Mouse (Mus musculus): Measurements from ENCODE around the gene Ms4a18.
"Not testable (repeated sequence)": the region's sequence is repeated elsewhere in the genome, so short reads cannot be mapped to it uniquely, and the experiment has no call there.

Gene Ms4a18

GRCm38 (mm10) chr19:11017891-11018290 is at the start of gene Ms4a18:
Gene Ms4a18 (minus strand): TSS chr19:11018031.
- no peak for DNase-seq (ENCODE audit: low spot score)

GRCm38 (mm10) chr19:11065202-11065875 is 47.5 kb upstream of the Ms4a18 start:
- DNase-seq (ENCODE audit: low spot score) = no peak

DNA sequence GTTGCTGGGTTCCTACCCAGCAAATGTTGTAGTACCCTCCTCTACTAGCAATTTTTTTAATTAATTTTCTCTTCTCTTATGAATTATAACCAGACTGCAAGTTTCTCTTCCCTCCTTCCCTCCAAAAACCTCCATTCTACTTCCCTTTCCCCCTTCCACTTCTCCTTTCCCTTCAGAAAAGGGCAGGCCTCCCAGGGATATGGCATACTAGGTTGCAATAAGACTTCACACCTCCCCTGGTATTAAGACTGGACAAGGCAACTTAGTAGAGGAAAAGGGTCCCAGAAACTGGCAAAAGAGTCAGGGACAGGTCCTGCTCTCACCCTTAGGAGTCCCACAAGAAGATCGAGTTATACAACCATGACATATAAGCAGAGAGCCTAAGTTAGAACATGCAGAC is 43.1 kb upstream of the Ms4a18 start:
- DNase-seq (ENCODE audit: low spot score) = no peak

- DNase-seq (ENCODE audit: low spot score) = no peak
Measured at GRCm38 (mm10) chr19:11059967-11060366, 42.1 kb upstream of the Ms4a18 start.

DNA sequence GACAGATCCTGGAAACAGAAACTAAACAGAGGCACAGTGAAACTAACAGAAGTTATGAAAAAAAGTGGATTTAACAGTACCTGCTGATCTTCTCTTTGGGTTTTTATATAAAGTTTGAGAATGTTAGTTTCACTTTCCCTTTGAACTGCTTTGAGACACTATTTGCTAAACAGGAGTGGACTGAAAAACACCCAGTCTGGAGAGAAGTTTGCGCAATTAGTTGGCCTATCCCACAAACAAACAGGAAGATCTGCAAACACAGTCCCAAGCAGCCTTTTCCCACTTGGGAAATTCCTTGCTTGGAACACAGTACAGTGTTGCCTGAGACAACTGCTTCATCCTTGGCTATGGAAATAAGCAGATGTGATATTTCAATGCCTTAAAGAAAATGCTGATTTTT is 37.9 kb upstream of the Ms4a18 start:
- not testable (repeated sequence) for DNase-seq (ENCODE audit: low spot score)

GRCm38 (mm10) chr19:11053277-11053676 is 35.4 kb upstream of the Ms4a18 start:
- no peak for DNase-seq (ENCODE audit: low spot score)

DNA sequence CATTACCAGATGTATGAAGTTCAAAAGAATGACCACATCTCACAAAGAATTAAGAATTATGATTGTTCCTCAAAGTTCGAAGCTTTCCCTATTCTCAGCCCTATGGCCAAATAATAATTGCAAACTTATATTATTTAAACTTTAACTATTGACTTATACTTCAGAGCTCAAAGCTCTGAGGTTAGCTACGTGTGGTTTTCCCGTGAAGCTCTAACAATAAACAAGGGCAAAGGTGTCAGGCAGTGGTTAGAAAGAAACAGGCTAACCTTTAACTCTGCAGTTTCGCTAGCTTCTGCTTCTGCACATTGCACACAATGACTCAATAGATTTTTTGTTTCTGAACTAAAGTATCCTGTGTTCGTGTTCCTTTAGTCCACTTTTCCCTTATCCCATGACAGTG is 35.0 kb upstream of the Ms4a18 start:
- no peak for DNase-seq (ENCODE audit: low spot score)

DNA sequence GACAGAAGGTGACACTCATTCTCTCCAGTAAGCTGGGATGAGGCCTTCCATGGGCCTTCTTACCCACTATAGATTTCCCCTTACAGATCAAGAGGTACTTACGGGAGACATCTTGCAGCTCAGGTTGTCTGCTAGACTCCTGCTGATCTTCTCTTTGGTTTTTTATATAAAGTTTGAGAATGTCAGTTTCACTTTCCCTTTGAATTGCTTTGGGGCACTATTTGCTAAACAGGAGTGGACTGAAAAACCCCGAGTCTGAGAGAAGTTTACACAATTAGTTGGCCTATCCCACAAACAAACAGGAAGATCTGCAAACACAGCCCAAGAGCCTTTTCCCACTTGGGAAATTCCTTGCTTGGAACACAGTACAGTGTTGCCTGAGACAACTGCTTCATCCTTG is 32.5 kb upstream of the Ms4a18 start:
- DNase-seq (ENCODE audit: low spot score) = no peak

- DNase-seq (ENCODE audit: low spot score) = no peak
Measured at GRCm38 (mm10) chr19:11049426-11049825, 31.6 kb upstream of the Ms4a18 start.

DNA sequence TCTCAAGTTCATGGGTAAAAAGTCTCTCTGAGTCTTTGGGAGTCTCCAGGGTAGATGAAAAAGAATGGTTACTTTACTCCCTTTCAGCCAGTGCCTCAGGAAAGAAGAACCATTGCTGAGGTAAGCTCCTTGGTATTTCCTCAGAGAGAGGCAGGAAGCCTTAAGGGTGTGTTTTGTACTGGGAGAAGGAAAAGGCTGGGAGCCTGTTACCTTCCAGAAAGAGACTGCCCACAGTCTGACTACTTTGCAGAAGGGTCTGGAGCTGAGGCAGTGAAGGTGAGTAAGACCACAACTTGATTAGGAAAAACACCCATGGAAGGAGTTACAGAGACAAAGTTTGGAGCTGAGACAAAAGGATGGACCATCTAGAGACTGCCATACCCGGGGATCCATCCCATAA is 30.7 kb upstream of the Ms4a18 start:
- no peak for DNase-seq (ENCODE audit: low spot score)

DNA sequence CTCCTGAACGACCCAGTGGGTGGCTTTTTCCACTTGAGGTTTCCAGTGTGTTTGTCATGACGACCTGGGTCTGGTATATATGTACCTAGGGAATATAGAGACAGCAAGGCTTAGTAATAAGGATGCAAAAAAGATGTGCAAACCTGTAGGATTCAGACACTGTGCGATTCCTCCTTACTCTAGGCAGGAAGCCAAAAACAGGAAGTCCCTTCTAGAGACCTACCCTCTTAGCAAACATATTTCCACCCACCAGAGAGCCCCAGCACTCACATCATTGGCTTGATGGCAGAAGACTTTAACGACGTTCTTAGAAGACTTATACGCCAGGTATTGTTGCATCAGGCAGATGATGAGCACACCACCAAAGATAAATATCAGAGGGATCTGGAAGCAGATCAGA is 30.2 kb upstream of the Ms4a18 start:
- DNase-seq (ENCODE audit: low spot score) = no peak

GRCm38 (mm10) chr19:11044996-11045711 is 27.3 kb upstream of the Ms4a18 start:
- no peak for DNase-seq (ENCODE audit: low spot score)

DNA sequence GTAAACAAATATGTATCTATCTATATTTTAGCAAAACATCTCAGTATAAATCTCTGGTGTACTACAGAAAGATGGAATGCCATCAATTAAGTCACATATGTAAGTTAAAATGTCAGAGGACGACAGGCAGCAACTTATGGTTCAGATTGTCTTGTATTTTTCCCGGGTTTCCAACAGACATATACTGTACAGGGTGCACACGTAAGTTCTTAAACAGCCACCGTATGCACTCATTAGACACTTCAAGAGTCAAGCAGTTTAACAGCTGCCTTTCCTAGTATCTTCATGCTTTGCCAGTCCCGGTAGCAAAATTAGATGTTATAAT is 26.8 kb upstream of the Ms4a18 start:
- no peak for DNase-seq (ENCODE audit: low spot score)

- DNase-seq (ENCODE audit: low spot score) = no peak
Measured at GRCm38 (mm10) chr19:11037570-11037969, 19.7 kb upstream of the Ms4a18 start.

- DNase-seq (ENCODE audit: low spot score) = no peak
Measured at GRCm38 (mm10) chr19:11022382-11022781, 4.6 kb upstream of the Ms4a18 start.

DNA sequence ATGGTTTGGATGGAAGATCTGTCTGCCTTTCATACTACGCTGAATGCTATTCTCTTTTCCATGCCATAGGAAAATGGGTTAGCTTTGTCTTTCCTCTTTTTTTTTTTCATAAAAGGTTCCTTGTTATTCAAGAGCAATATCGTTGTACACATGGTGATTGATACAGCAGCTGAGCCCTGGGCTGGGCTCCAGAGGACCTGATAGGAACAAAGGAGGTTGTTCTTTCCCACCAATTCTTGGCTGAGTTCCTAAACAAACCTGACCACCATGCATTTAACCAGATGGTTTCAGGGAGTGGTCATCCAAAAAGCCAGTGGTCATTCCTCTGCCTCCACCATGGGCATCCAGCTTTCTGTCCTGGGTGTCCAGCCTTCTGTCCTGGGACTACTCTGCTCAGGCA is 580 bp downstream of the Ms4a18 start:
- no peak for DNase-seq (ENCODE audit: low spot score)

GRCm38 (mm10) chr19:11015998-11016397 is 1.8 kb downstream of the Ms4a18 start:
- DNase-seq (ENCODE audit: low spot score) = no peak

- DNase-seq (ENCODE audit: low spot score) = no peak
Measured at GRCm38 (mm10) chr19:11015468-11015867, 2.4 kb downstream of the Ms4a18 start.

DNA sequence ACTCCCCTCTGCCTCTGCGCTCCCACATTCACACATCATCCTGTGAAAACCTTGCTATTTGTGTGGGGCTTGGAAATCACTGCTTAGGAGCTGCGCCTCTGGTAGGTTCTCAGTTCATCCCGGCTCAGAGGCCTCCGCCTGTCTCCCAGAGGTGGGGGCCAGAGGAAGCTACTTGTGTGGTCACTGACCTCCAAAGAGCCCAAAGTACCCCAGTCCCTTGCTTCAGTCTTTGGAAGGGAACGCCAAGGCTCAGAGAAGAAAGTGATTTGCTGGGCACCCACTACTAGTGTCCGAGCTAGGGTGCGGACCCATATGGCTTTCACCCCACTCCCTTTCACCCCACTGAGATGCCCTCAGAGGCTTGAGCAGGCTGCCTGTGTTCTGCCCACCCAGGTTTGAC is 24.7 kb downstream of the Ms4a18 start, which contains the start of gene Ms4a15:
Gene Ms4a15, minus strand, starts transcription at position 101 of the 400 bp plus-strand sequence.
- DNase-seq (ENCODE audit: low spot score) = no peak

- no peak for DNase-seq (ENCODE audit: low spot score)
Measured at GRCm38 (mm10) chr19:10991911-10992310, 25.9 kb downstream of the Ms4a18 start.

- no peak for DNase-seq (ENCODE audit: low spot score)
Measured at GRCm38 (mm10) chr19:10990751-10991150, 27.1 kb downstream of the Ms4a18 start.

DNA sequence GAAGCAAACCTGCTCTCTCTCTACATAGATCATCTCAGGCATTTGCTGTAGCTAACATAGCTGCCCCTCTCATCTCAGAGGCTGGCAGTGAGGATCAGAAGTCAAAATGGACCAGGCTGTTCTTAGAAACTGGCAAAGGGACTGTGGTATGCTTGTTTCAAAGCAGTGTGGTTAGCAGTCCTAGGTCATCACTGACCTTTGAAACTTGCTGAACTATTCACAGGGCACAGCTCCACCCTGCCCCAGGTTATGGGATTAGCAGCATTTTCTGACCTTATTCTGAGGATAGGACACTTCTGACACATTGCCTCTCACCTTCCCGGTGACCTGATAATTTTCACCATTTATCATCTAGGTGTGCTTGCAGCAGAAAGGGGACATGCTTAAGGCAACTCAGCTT is 29.3 kb downstream of the Ms4a18 start:
- no peak for DNase-seq (ENCODE audit: low spot score)

- no peak for DNase-seq (ENCODE audit: low spot score)
Measured at GRCm38 (mm10) chr19:10985889-10986288, 31.9 kb downstream of the Ms4a18 start.

GRCm38 (mm10) chr19:10984551-10984950 is 33.3 kb downstream of the Ms4a18 start:
- no peak for DNase-seq (ENCODE audit: low spot score)
